27 mouse cellular contexts compared by ENCODE assay signal in genomic region chr15:102972254-102972653, GRCm38 (mm10). TPM values are rescaled to one million over a fixed set of nuclear protein-coding genes. Genes with fewer than 3 reads are reported as not detected.
DNase-seq lines count a peak whose midpoint lies in the region; ATAC-seq and TF ChIP-seq lines count a peak whose summit lies in the region.
"Had no signal": no experiment of that assay in that cellular context is flagged by ENCODE, and none has a peak within 500 bp of the region (broad histone marks: within the 10 kb centered on the region; RNA-seq: fewer than 3 reads in every experiment).

No protein-coding gene starts in this region.

- H3K27me3 ChIP-seq in kidney, adult 2 months (replicated peaks; ENCODE audit: control insufficient read depth, insufficient read depth, low read length) = no peaks in the 10 kb centered on the region
- no peaks in the 10 kb centered on the region for H3K27me3 ChIP-seq in C2C12 (ENCODE audit: control insufficient read depth, insufficient read depth, insufficient read length)
- peaks cover 93% of the 10 kb centered on the region for H3K27me3 ChIP-seq in intestine, embryonic 15.5 days (replicated peaks)
- peaks cover 93% of the 10 kb centered on the region for H3K27me3 ChIP-seq in limb, embryonic 15.5 days
- H3K27me3 ChIP-seq in heart, embryonic 10.5 days (ENCODE audit: insufficient read depth, poor library complexity, severe bottlenecking) = peaks cover 100% of the 10 kb centered on the region

- H3K27ac ChIP-seq in kidney, adult 2 months (ENCODE audit: insufficient read depth, low read depth, low read length) = peak overlapping the region; percentile 63
- no peak overlapping the region for H3K27ac ChIP-seq in intestine, embryonic 15.5 days
- no peak overlapping the region; the same call in 1 of the 2 replicates for H3K27ac ChIP-seq in limb, embryonic 15.5 days
- no peak overlapping the region for H3K27ac ChIP-seq in heart, embryonic 10.5 days
- H3K27ac ChIP-seq: embryonic facial prominence, embryonic 10.5 days; forebrain, embryonic 12.5 days; hindbrain, embryonic 10.5 days; liver, embryonic 13.5 days; midbrain, embryonic 10.5 days; stomach, postnatal 0 days had no signal

- peak overlapping the region; percentile 49 for H3K4me3 ChIP-seq in kidney, adult 2 months (ENCODE audit: insufficient read depth, low read depth, low read length)
- H3K4me3 ChIP-seq in C2C12 (ENCODE audit: insufficient read depth, poor library complexity, severe bottlenecking) = no peak overlapping the region
- 0 out of 2 replicates have a peak overlapping the region, but pooled peaks have one; percentile 1 for H3K4me3 ChIP-seq in intestine, embryonic 15.5 days (replicated peaks)
- H3K4me3 ChIP-seq in limb, embryonic 15.5 days = peak overlapping the region; percentile 17
- H3K4me3 ChIP-seq in heart, embryonic 10.5 days = no peak overlapping the region
- H3K4me3 ChIP-seq: embryonic facial prominence, embryonic 10.5 days; forebrain, embryonic 12.5 days; hindbrain, embryonic 10.5 days; liver, embryonic 13.5 days; midbrain, embryonic 10.5 days had no signal

- no peaks in the 10 kb centered on the region for H3K9me3 ChIP-seq in intestine, embryonic 15.5 days
- H3K9me3 ChIP-seq in limb, embryonic 15.5 days = no peaks in the 10 kb centered on the region
- no peaks in the 10 kb centered on the region for H3K9me3 ChIP-seq in heart, embryonic 10.5 days
- H3K9me3 ChIP-seq: embryonic facial prominence, embryonic 10.5 days; forebrain, embryonic 12.5 days; hindbrain, embryonic 10.5 days; liver, embryonic 13.5 days; midbrain, embryonic 10.5 days had no signal

- peak overlapping the region; percentile 12 for H3ac ChIP-seq in C2C12 (ENCODE audit: control insufficient read depth, insufficient read length, low read depth)

- H3K36me3 ChIP-seq in kidney, adult 2 months (ENCODE audit: control insufficient read depth, insufficient read depth, low read length) = no peaks in the 10 kb centered on the region
- peaks cover 12% of the 10 kb centered on the region for H3K36me3 ChIP-seq in C2C12 (ENCODE audit: control insufficient read depth, insufficient read depth)
- no peaks in the 10 kb centered on the region for H3K36me3 ChIP-seq in intestine, embryonic 15.5 days
- H3K36me3 ChIP-seq in limb, embryonic 15.5 days = no peaks in the 10 kb centered on the region
- H3K36me3 ChIP-seq in heart, embryonic 10.5 days = no peaks in the 10 kb centered on the region
- H3K36me3 ChIP-seq: embryonic facial prominence, embryonic 10.5 days; forebrain, embryonic 12.5 days; hindbrain, embryonic 10.5 days; liver, embryonic 13.5 days; midbrain, embryonic 10.5 days had no signal

- H3K4me2 ChIP-seq in intestine, embryonic 15.5 days (replicated peaks) = no peak overlapping the region
- peak overlapping the region; percentile 29; the same call in 1 of the 2 replicates for H3K4me2 ChIP-seq in limb, embryonic 15.5 days
- H3K4me2 ChIP-seq: forebrain, embryonic 12.5 days; liver, embryonic 13.5 days; lung, embryonic 14.5 days had no signal

- TF ChIP-seq POLR2A in kidney, adult 2 months (IDR thresholded peaks at IDR 0.05; ENCODE audit: low read depth, low read length) = no peak

- H3K9ac ChIP-seq in intestine, embryonic 15.5 days = no peak overlapping the region
- no peak overlapping the region for H3K9ac ChIP-seq in limb, embryonic 15.5 days
- H3K9ac ChIP-seq: forebrain, embryonic 12.5 days; liver, embryonic 13.5 days; lung, embryonic 14.5 days had no signal

- H3K79me3 ChIP-seq in C2C12 (ENCODE audit: low read depth) = peaks cover 93% of the 10 kb centered on the region

- TF ChIP-seq CTCF in kidney, adult 2 months (conservative IDR thresholded peaks at IDR 0.05; ENCODE audit: insufficient read depth, insufficient read length, low read depth, low read length) = no peak
- TF ChIP-seq CTCF in C2C12 (IDR thresholded peaks at IDR 0.05; ENCODE audit: control insufficient read depth, insufficient read depth, insufficient read length) = no peak

- peaks cover 4% of the 10 kb centered on the region; the same call in 1 of the 2 replicates for H3K4me1 ChIP-seq in kidney, adult 2 months (ENCODE audit: control insufficient read depth, insufficient read depth, low read length)
- H3K4me1 ChIP-seq in intestine, embryonic 15.5 days (replicated peaks) = no peaks in the 10 kb centered on the region
- H3K4me1 ChIP-seq in limb, embryonic 15.5 days = peaks cover 19% of the 10 kb centered on the region
- peaks cover 6% of the 10 kb centered on the region for H3K4me1 ChIP-seq in heart, embryonic 10.5 days
- H3K4me1 ChIP-seq: embryonic facial prominence, embryonic 10.5 days; forebrain, embryonic 12.5 days; hindbrain, embryonic 10.5 days; liver, embryonic 13.5 days; midbrain, embryonic 10.5 days had no signal

- no peak for ATAC-seq in intestine, embryonic 15.5 days
- no peak for ATAC-seq in limb, embryonic 15.5 days (ENCODE audit: insufficient number of reproducible peaks, low FRiP score, low TSS enrichment, low read depth)
- ATAC-seq in megakaryocyte, adult 5-6 weeks (ENCODE audit: poor library complexity, severe bottlenecking) = no peak

- no peak for DNase-seq in kidney, adult 2 months
- no peak for DNase-seq in kidney, postnatal 10 days
- DNase-seq in heart, embryonic 10.5 days (ENCODE audit: low spot score) = no peak
- DNase-seq in lung, postnatal 25 days (ENCODE audit: low spot score) = no peak
- DNase-seq: B cell, adult 2 months; cerebellum, adult 8-10 months; gastrocnemius, postnatal 36 days; liver, embryonic 13.5 days; lung, embryonic 14.5 days; lung, postnatal 4 days had no signal

- H3K79me2 ChIP-seq in C2C12 (ENCODE audit: control insufficient read depth, insufficient read depth) = peaks cover 100% of the 10 kb centered on the region

- WGBS in kidney, adult 2 months = 19% methylated on average over 21 of the region's 21 CpGs
- WGBS in intestine, embryonic 15.5 days = 1% methylated on average over 21 of the region's 21 CpGs
- WGBS in limb, embryonic 15.5 days = 6% methylated on average over 21 of the region's 21 CpGs
- WGBS in heart, embryonic 10.5 days = 1% methylated on average over 21 of the region's 21 CpGs

TF ChIP-seq in C2C12, 6 proteins besides CTCF, POLR2A, EP300 and RAD21:
- TF ChIP-seq USF1 (IDR thresholded peaks at IDR 0.05; ENCODE audit: low read depth) = no peak
- TF ChIP-seq MYOG (IDR thresholded peaks at IDR 0.05; ENCODE audit: control insufficient read depth, extremely low read depth, insufficient read length) = no peak
- TF ChIP-seq MAX (IDR thresholded peaks at IDR 0.05) = no peak
- no peak for TF ChIP-seq FOSL1 (IDR thresholded peaks at IDR 0.05; ENCODE audit: insufficient read depth, low read length, poor library complexity, severe bottlenecking)
- TF ChIP-seq MYOD1 (IDR thresholded peaks at IDR 0.05; ENCODE audit: control insufficient read depth, insufficient read length, low read depth) = no peak
- no peak for TF ChIP-seq CEBPB (IDR thresholded peaks at IDR 0.05; ENCODE audit: low read depth)
TF ChIP-seq in C2C12: peak in this region for 0.

RNA-seq across cellular contexts. Expression of gene Hoxc9, which starts 4.0 kb away (rescaled TPM):
- 5.5 and 7.3 TPM in 2 replicates for polyA plus RNA-seq in kidney, adult 2 months (2012; rRNA removed)
- 9.4 TPM for polyA plus RNA-seq in C2C12 (2012; fragmentation: generic; extraction: Trizol)
- polyA plus RNA-seq in intestine, embryonic 15.5 days (2015; fragmentation: Nextera tagmentation; extraction: Ambion mirVana) = 1.3 and 1.4 TPM in 2 replicates
- polyA plus RNA-seq in limb, embryonic 15.5 days (2015; fragmentation: Nextera tagmentation; extraction: Ambion mirVana) = 0.93 and 1.3 TPM in 2 replicates
- 0.49 TPM in 1 of 2 replicates, not detected in the other for polyA plus RNA-seq in heart, embryonic 10.5 days (2016; fragmentation: Nextera tagmentation; extraction: Ambion mirVana)
- total RNA-seq in megakaryocyte, adult 5-6 weeks (2015) = not detected in 2 replicates
- not detected in 2 replicates for total RNA-seq in megakaryocyte, adult 5-6 weeks (2017)
- total RNA-seq: common myeloid progenitor, adult 5-6 weeks; heart, adult 8-10 months; layer of hippocampus, adult 18-20 months; layer of hippocampus, postnatal 25 days; left cerebral cortex, postnatal 25 days had no signal
- polyA plus RNA-seq: embryonic facial prominence, embryonic 10.5 days; forebrain, embryonic 12.5 days; heart, embryonic 16.5 days; hindbrain, embryonic 10.5 days; liver, embryonic 13.5 days; lung, embryonic 14.5 days; midbrain, embryonic 10.5 days; stomach, postnatal 0 days; thymus, postnatal 0 days had no signal

RNA-seq across cellular contexts. Expression of gene Hoxc5, which starts 5.0 kb away (rescaled TPM):
- 4.0 and 4.1 TPM in 2 replicates for polyA plus RNA-seq in kidney, adult 2 months (2012; rRNA removed)
- polyA plus RNA-seq in C2C12 (2012; fragmentation: generic; extraction: Trizol) = 1.6 TPM
- 7.7 and 10.1 TPM in 2 replicates for polyA plus RNA-seq in intestine, embryonic 15.5 days (2015; fragmentation: Nextera tagmentation; extraction: Ambion mirVana)
- polyA plus RNA-seq in limb, embryonic 15.5 days (2015; fragmentation: Nextera tagmentation; extraction: Ambion mirVana) = 2.3 TPM in 2 replicates
- polyA plus RNA-seq in heart, embryonic 10.5 days (2016; fragmentation: Nextera tagmentation; extraction: Ambion mirVana) = 0.60 and 5.5 TPM in 2 replicates
- total RNA-seq in megakaryocyte, adult 5-6 weeks (2015) = not detected in 2 replicates
- total RNA-seq in megakaryocyte, adult 5-6 weeks (2017) = not detected in 2 replicates
- total RNA-seq: common myeloid progenitor, adult 5-6 weeks; layer of hippocampus, adult 18-20 months; layer of hippocampus, postnatal 25 days; left cerebral cortex, postnatal 25 days had no signal
- polyA plus RNA-seq: forebrain, embryonic 12.5 days had no signal

RNA-seq across cellular contexts. Expression of gene Hoxc10, which starts 5.7 kb away (rescaled TPM):
- polyA plus RNA-seq in kidney, adult 2 months (2012; rRNA removed) = 16.4 and 16.7 TPM in 2 replicates
- 49.6 TPM for polyA plus RNA-seq in C2C12 (2012; fragmentation: generic; extraction: Trizol)
- 1.9 and 2.6 TPM in 2 replicates for polyA plus RNA-seq in intestine, embryonic 15.5 days (2015; fragmentation: Nextera tagmentation; extraction: Ambion mirVana)
- polyA plus RNA-seq in limb, embryonic 15.5 days (2015; fragmentation: Nextera tagmentation; extraction: Ambion mirVana) = 5.6 and 6.0 TPM in 2 replicates
- 0.07 and 0.62 TPM in 2 replicates for polyA plus RNA-seq in heart, embryonic 10.5 days (2016; fragmentation: Nextera tagmentation; extraction: Ambion mirVana)
- total RNA-seq in megakaryocyte, adult 5-6 weeks (2015) = not detected in 2 replicates
- total RNA-seq in megakaryocyte, adult 5-6 weeks (2017) = not detected in 2 replicates
- total RNA-seq: common myeloid progenitor, adult 5-6 weeks; heart, adult 8-10 months; layer of hippocampus, adult 18-20 months; layer of hippocampus, postnatal 25 days; left cerebral cortex, postnatal 25 days had no signal
- polyA plus RNA-seq: embryonic facial prominence, embryonic 10.5 days; forebrain, embryonic 12.5 days; heart, embryonic 16.5 days; hindbrain, embryonic 10.5 days; liver, embryonic 13.5 days; lung, embryonic 14.5 days; midbrain, embryonic 10.5 days; stomach, postnatal 0 days; thymus, postnatal 0 days had no signal

RNA-seq across cellular contexts. Expression of gene Hoxc11, which starts 18.0 kb away (rescaled TPM):
- polyA plus RNA-seq in kidney, adult 2 months (2012; rRNA removed) = 0.25 and 0.30 TPM in 2 replicates
- 34.6 TPM for polyA plus RNA-seq in C2C12 (2012; fragmentation: generic; extraction: Trizol)
- polyA plus RNA-seq in intestine, embryonic 15.5 days (2015; fragmentation: Nextera tagmentation; extraction: Ambion mirVana) = not detected in 2 replicates
- 1.5 and 1.7 TPM in 2 replicates for polyA plus RNA-seq in limb, embryonic 15.5 days (2015; fragmentation: Nextera tagmentation; extraction: Ambion mirVana)
- not detected in 2 replicates for polyA plus RNA-seq in heart, embryonic 10.5 days (2016; fragmentation: Nextera tagmentation; extraction: Ambion mirVana)
- not detected in 2 replicates for total RNA-seq in megakaryocyte, adult 5-6 weeks (2015)
- not detected in 2 replicates for total RNA-seq in megakaryocyte, adult 5-6 weeks (2017)
- total RNA-seq: adrenal gland, adult 18-20 months; common myeloid progenitor, adult 5-6 weeks; heart, adult 8-10 months; layer of hippocampus, adult 18-20 months; layer of hippocampus, postnatal 25 days; left cerebral cortex, postnatal 25 days had no signal
- polyA plus RNA-seq: embryonic facial prominence, embryonic 10.5 days; forebrain, embryonic 12.5 days; heart, embryonic 16.5 days; hindbrain, embryonic 10.5 days; liver, embryonic 13.5 days; lung, embryonic 14.5 days; midbrain, embryonic 10.5 days; stomach, postnatal 0 days had no signal

RNA-seq across cellular contexts. Expression of gene Hoxc8, which starts 18.2 kb away (rescaled TPM):
- polyA plus RNA-seq in kidney, adult 2 months (2012; rRNA removed) = 3.4 and 4.0 TPM in 2 replicates
- polyA plus RNA-seq in C2C12 (2012; fragmentation: generic; extraction: Trizol) = 1.1 TPM
- 6.2 and 7.0 TPM in 2 replicates for polyA plus RNA-seq in intestine, embryonic 15.5 days (2015; fragmentation: Nextera tagmentation; extraction: Ambion mirVana)
- polyA plus RNA-seq in limb, embryonic 15.5 days (2015; fragmentation: Nextera tagmentation; extraction: Ambion mirVana) = 1.5 and 3.0 TPM in 2 replicates
- 0.06 and 1.7 TPM in 2 replicates for polyA plus RNA-seq in heart, embryonic 10.5 days (2016; fragmentation: Nextera tagmentation; extraction: Ambion mirVana)
- total RNA-seq in megakaryocyte, adult 5-6 weeks (2015) = not detected in 2 replicates
- total RNA-seq in megakaryocyte, adult 5-6 weeks (2017) = not detected in 2 replicates
- total RNA-seq: common myeloid progenitor, adult 5-6 weeks; heart, adult 8-10 months; layer of hippocampus, adult 18-20 months; layer of hippocampus, postnatal 25 days; left cerebral cortex, postnatal 25 days had no signal
- polyA plus RNA-seq: embryonic facial prominence, embryonic 10.5 days; forebrain, embryonic 12.5 days; heart, embryonic 16.5 days; hindbrain, embryonic 10.5 days; lung, embryonic 14.5 days; midbrain, embryonic 10.5 days; thymus, postnatal 0 days had no signal

Comparison
In these comparisons a context has a peak if more than half of its experiments do, and no peak if none do; other contexts are left out.
1. H3K4me3 ChIP-seq: peak in kidney, adult 2 months (single experiment), intestine, embryonic 15.5 days (single experiment) and limb, embryonic 15.5 days (single experiment); none in C2C12 (single experiment) and heart, embryonic 10.5 days (single experiment).